Mouse (Mus musculus): Measurements from ENCODE around the gene Ggt1.
A peak's percentile ranks its signal among the peaks of the same experiment; 100 is the strongest.
"Not testable (repeated sequence)": the region's sequence is repeated elsewhere in the genome, so short reads cannot be mapped to it uniquely, and the experiment has no call there.

Gene Ggt1

GRCm38 (mm10) chr10:75549886-75550285 is 11.5 kb upstream of the Ggt1 start:
- no peak for DNase-seq (ENCODE audit: low spot score in 2 of 2)

- DNase-seq (ENCODE audit: low spot score in 2 of 2), result no peak
Measured at GRCm38 (mm10) chr10:75551175-75551574, 10.2 kb upstream of the Ggt1 start.

GRCm38 (mm10) chr10:75552106-75552505 is 9.3 kb upstream of the Ggt1 start:
- no peak for DNase-seq (ENCODE audit: low spot score in 2 of 2)

- DNase-seq (ENCODE audit: low spot score in 2 of 2), result no peak
Measured at GRCm38 (mm10) chr10:75552701-75553450, 8.5 kb upstream of the Ggt1 start.

GRCm38 (mm10) chr10:75554090-75554489 is 7.3 kb upstream of the Ggt1 start:
- DNase-seq (ENCODE audit: low spot score in 2 of 2), result no peak

GRCm38 (mm10) chr10:75555557-75555956 is 5.8 kb upstream of the Ggt1 start:
- no peak for DNase-seq (ENCODE audit: low spot score in 2 of 2)

- DNase-seq (ENCODE audit: low spot score in 2 of 2), result peak; percentile 50 to 64
Measured at GRCm38 (mm10) chr10:75556026-75556425, 5.4 kb upstream of the Ggt1 start.

GRCm38 (mm10) chr10:75558515-75558914 is 2.9 kb upstream of the Ggt1 start:
- peak; percentile 27 to 40 for DNase-seq (ENCODE audit: low spot score in 2 of 2)

GRCm38 (mm10) chr10:75559041-75559675 is 2.2 kb upstream of the Ggt1 start:
- no peak for DNase-seq (ENCODE audit: low spot score in 2 of 2)

GRCm38 (mm10) chr10:75559676-75560548 is 1.5 kb upstream of the Ggt1 start, which contains the start of gene Lrrc75b:
Lrrc75b (minus strand) TSS chr10:75560330.
- DNase-seq (ENCODE audit: low spot score in 2 of 2), result peak; percentile 26 to 46

GRCm38 (mm10) chr10:75560549-75560899 is 880 bp upstream of the Ggt1 start:
- DNase-seq (ENCODE audit: low spot score in 2 of 2), result no peak

GRCm38 (mm10) chr10:75562596-75562995 is 1.2 kb downstream of the Ggt1 start:
- DNase-seq (ENCODE audit: low spot score in 2 of 2), result no peak

- DNase-seq (ENCODE audit: low spot score in 2 of 2), result no peak
Measured at GRCm38 (mm10) chr10:75564687-75565265, 3.4 kb downstream of the Ggt1 start.

- no peak for DNase-seq (ENCODE audit: low spot score in 2 of 2)
Measured at GRCm38 (mm10) chr10:75565436-75565835, 4.0 kb downstream of the Ggt1 start.

- DNase-seq (ENCODE audit: low spot score in 2 of 2), result no peak
Measured at GRCm38 (mm10) chr10:75565906-75566305, 4.5 kb downstream of the Ggt1 start.

GRCm38 (mm10) chr10:75566321-75566720 is 4.9 kb downstream of the Ggt1 start:
- no peak for DNase-seq (ENCODE audit: low spot score in 2 of 2)

GRCm38 (mm10) chr10:75566765-75567164 is 5.4 kb downstream of the Ggt1 start:
- DNase-seq (ENCODE audit: low spot score in 2 of 2), result not testable (repeated sequence)

GRCm38 (mm10) chr10:75568029-75568428 is 6.6 kb downstream of the Ggt1 start:
- no peak for DNase-seq (ENCODE audit: low spot score in 2 of 2)

- no peak for DNase-seq (ENCODE audit: low spot score in 2 of 2)
Measured at GRCm38 (mm10) chr10:75568441-75568840, 7.0 kb downstream of the Ggt1 start.

- no peak for DNase-seq (ENCODE audit: low spot score in 2 of 2)
Measured at GRCm38 (mm10) chr10:75568851-75569250, 7.4 kb downstream of the Ggt1 start.

- no peak for DNase-seq (ENCODE audit: low spot score in 2 of 2)
Measured at GRCm38 (mm10) chr10:75570981-75571657, 9.7 kb downstream of the Ggt1 start.
